Mouse (Mus musculus): ENCODE results near the gene 1700025G04Rik. TPM values are rescaled to one million over a fixed set of nuclear protein-coding genes. Genes with fewer than 3 reads are reported as not detected.

The 1700025G04Rik gene
- polyA plus RNA-seq, 1 experiment from 2014 or later, result 49.9 TPM

DNA sequence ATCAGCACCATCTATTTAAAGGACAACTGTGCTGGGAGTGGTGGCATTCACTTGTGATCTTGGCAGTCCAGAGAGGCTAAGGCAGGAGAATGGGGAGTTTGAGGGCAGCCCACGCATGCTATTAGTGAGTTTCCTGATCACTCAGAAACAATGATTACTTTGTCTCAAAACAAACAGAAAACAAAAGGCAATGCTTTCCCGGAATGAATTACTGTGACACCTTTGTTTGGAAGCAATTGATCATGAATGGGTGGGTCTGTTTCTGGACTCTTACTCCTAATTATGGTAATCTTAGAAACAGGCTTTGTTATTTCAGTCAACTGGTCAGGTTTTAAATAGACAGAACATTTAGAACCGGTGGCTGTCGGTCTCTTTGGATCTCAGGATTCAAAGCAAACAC is 211.5 kb downstream of the 1700025G04Rik start:
- WGBS, result 10% methylated on average over 4 of the region's 4 CpGs
- no peak overlapping the region for H3K27ac ChIP-seq
- no peak for ATAC-seq (ENCODE audit: low FRiP score, low read depth)

DNA sequence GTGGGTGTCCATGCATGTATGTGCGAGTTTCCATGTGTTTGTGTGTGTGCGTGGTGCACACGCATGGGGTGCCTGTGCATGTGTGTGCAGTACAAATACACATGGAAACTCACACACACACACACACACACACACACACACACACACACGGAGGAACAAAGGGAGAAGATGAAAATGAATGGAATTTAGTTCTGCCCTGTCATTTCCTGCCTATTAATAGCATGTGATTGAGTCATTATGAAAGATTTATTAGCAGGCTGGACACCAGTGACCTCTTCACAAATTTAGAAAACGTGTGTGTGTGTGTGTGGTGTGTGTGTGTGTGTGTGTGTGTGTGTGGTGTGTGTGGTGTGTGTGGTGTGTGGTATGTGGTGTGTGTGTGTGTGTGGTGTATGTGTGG is 217.0 kb downstream of the 1700025G04Rik start:
- Histone ChIP-seq H3K36me3 (no peaks in the 10 kb centered on the region), H3K4me3 (no peak overlapping the region), H3K9ac (no peak overlapping the region), H3K9me3 (no peaks in the 10 kb centered on the region), H3K27me3 (replicated peaks) (no peaks in the 10 kb centered on the region), H3K27ac (no peak overlapping the region), H3K4me2 (replicated peaks) (no peak overlapping the region), H3K4me1 (no peaks in the 10 kb centered on the region)
- ATAC-seq (ENCODE audit: low FRiP score, low read depth), result no peak
- 85% methylated on average over 5 of the region's 5 CpGs for WGBS

More for the DNA sequence above, 211.5 kb downstream of the 1700025G04Rik start:
- H3K4me2 ChIP-seq (replicated peaks), result no peak overlapping the region
- no peaks in the 10 kb centered on the region for H3K27me3 ChIP-seq (replicated peaks)
- peaks cover 22% of the 10 kb centered on the region for H3K4me1 ChIP-seq
- H3K4me3 ChIP-seq, result no peak overlapping the region
- no peak overlapping the region for H3K9ac ChIP-seq
- H3K36me3 ChIP-seq, result no peaks in the 10 kb centered on the region
- no peaks in the 10 kb centered on the region for H3K9me3 ChIP-seq

DNA sequence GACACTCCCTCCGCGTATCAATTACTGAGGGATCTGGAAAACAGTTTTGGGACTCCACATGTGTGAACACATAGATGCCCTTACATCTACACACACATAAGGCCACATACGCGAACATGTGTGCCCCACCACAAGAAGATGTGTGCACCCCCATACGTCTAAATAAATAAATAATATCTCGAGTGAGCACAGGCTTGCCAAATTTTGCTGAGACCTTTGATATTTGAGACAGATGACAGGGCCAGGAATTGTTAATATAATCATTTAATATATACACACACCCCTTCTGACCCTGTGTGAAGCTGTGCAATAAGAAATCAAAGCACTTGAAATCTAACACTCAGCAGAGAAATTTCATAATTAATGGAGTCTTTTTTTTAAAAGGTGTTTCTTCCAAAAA is 225.6 kb downstream of the 1700025G04Rik start:
- Histone ChIP-seq H3K4me2 (replicated peaks) (no peak overlapping the region), H3K27ac (no peak overlapping the region), H3K9ac (no peak overlapping the region), H3K36me3 (no peaks in the 10 kb centered on the region), H3K4me1 (no peaks in the 10 kb centered on the region), H3K9me3 (no peaks in the 10 kb centered on the region), H3K27me3 (replicated peaks) (no peaks in the 10 kb centered on the region), H3K4me3 (no peak overlapping the region)
- 94% methylated on average over 6 of the region's 6 CpGs for whole genome bisulfite sequencing
- no peak for ATAC-seq (ENCODE audit: low FRiP score, low read depth)

DNA sequence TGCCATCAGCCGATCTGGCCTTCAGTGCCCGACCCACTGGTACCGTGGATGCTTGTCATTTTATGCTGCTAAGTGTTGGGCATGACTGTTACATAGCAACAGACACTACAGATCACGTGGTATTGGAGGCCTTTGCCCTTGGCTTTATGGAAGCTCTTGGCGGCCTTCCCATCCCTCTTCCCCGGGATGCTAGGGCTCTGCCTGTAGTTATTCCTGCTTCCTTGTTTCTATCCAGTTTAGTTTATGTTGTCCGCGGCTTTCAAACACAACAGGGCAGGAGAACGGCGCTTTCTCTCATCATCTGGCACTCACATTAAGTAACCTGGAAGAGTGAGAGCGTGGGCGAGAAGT is 226.2 kb downstream of the 1700025G04Rik start:
- H3K27ac ChIP-seq, result no peak overlapping the region
- no peaks in the 10 kb centered on the region for H3K9me3 ChIP-seq
- no peak overlapping the region for H3K9ac ChIP-seq
- no peak for ATAC-seq (ENCODE audit: low FRiP score, low read depth)
- no peaks in the 10 kb centered on the region for H3K4me1 ChIP-seq
- no peak overlapping the region for H3K4me2 ChIP-seq (replicated peaks)
- no peak overlapping the region for H3K4me3 ChIP-seq
- H3K36me3 ChIP-seq, result no peaks in the 10 kb centered on the region
- WGBS, result 89% methylated on average over 12 of the region's 12 CpGs
- H3K27me3 ChIP-seq (replicated peaks), result no peaks in the 10 kb centered on the region

DNA sequence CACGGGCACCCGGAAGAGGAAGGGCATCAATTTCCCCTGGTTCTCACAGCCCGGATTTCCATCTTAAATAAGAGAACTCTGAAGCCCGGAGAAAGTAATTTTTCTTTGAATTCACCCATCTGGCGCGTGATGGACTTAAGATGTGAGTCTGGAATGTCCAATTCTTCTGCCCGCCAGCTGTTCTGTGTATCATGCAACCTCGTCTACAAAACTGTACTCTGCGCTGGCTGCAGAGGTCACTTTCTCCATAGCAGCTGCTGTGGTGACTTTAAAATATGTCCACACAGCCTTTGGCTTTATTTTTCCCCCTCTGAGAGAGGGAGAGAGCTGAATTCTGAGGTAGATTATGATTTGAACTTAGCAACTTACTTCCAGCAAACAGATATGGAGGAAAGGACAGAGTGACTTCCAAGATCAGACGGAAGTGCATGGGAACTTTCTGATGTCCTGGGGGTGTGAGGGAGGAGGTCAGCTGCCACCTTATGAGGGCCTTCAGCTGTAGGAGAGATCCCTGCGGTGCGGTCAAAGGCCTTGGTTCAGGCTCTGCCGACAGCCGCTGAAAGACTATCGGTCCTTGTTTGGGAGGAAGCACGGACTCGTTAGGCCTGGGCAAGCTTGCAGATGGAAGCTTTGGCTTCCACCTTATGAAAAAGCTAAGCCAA is 226.7 kb downstream of the 1700025G04Rik start:
- Histone ChIP-seq H3K4me1 (no peaks in the 10 kb centered on the region), H3K4me3 (no peak overlapping the region), H3K9me3 (no peaks in the 10 kb centered on the region), H3K27me3 (replicated peaks) (no peaks in the 10 kb centered on the region), H3K4me2 (replicated peaks) (no peak overlapping the region), H3K9ac (no peak overlapping the region), H3K36me3 (no peaks in the 10 kb centered on the region), H3K27ac (no peak overlapping the region)
- ATAC-seq (ENCODE audit: low FRiP score, low read depth), result no peak
- 87% methylated on average over 17 of the region's 17 CpGs for WGBS

DNA sequence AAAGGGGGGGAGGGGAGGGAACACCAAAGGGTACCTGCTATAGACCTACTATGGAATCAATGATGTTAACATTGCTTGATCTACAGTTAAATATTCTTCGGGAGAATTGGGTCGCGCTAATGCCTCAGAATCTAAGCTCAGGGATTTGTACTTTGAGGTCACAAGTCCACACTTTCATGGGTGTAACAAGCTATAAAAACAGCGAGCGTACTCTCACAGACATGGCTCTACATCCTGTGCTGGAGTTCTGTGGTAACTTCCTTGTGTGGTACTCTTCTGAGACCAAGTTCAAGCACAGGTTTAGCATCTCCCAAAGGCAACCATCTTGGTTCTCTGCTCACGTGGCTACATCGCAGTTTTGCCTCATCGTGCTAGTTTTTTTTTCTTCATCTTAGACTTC is 227.8 kb downstream of the 1700025G04Rik start:
- Histone ChIP-seq H3K4me3 (no peak overlapping the region), H3K27me3 (replicated peaks) (no peaks in the 10 kb centered on the region), H3K9me3 (no peaks in the 10 kb centered on the region), H3K4me1 (no peaks in the 10 kb centered on the region), H3K27ac (no peak overlapping the region), H3K4me2 (replicated peaks) (no peak overlapping the region), H3K9ac (no peak overlapping the region), H3K36me3 (no peaks in the 10 kb centered on the region)
- WGBS, result 94% methylated on average over 8 of the region's 8 CpGs
- no peak for ATAC-seq (ENCODE audit: low FRiP score, low read depth)

DNA sequence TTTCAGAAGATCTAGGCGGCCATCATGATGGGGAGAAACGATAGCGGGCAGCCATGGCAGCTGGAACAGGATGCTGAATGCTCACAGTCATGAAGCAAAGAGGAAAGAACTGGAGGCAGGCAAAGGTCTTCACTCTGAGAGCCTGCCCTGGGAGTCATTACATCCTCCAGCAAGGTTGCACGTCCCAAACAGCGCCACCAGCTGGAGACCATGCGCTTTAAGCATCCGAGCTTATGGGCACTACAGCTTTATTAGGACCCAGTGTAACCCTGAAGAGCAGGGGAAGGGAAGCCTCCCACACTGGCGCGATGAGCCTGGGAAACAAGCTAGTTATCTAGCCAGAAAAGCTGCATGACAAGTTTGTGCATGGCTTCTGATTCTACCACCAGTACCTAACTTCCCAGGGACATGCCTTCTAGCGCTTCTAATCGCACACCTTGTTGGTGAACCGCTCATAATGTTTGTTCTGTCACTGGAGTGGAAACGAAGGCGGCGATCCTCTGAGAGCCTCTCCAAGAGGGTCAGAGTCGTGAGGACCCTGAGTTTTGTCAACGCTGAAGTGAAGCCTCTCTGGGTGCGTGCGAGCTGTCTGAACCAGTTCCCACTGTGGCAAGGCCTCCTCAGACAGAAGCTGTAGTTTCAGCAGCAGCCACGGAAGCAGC is 228.5 kb downstream of the 1700025G04Rik start:
- no peaks in the 10 kb centered on the region for H3K4me1 ChIP-seq
- H3K9me3 ChIP-seq, result no peaks in the 10 kb centered on the region
- H3K36me3 ChIP-seq, result no peaks in the 10 kb centered on the region
- no peak overlapping the region for H3K27ac ChIP-seq
- no peak overlapping the region for H3K4me3 ChIP-seq
- H3K9ac ChIP-seq, result no peak overlapping the region
- ATAC-seq (ENCODE audit: low FRiP score, low read depth), result no peak
- 66% methylated on average over 20 of the region's 20 CpGs for WGBS
- H3K4me2 ChIP-seq (replicated peaks), result no peak overlapping the region
- H3K27me3 ChIP-seq (replicated peaks), result no peaks in the 10 kb centered on the region

DNA sequence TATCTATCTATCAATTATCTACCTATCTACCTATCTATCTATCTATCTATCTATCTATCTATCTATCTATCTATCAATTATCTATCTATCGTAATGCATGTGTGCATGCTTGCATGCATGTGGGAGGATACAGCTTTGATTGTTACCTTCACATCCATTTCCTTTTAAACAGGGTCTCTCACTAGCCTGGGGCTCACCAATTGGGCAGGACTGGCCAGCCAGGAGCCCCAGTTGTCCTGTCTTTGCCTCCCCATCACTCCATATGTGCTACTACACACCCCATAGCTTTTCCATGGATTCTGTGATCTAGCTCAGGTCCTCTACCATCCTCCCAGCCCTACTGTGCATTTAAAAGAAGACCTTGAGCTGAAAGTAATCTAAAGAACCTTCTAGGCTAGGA is 231.5 kb downstream of the 1700025G04Rik start:
- H3K4me1 ChIP-seq, result no peaks in the 10 kb centered on the region
- no peaks in the 10 kb centered on the region for H3K27me3 ChIP-seq (replicated peaks)
- no peaks in the 10 kb centered on the region for H3K36me3 ChIP-seq
- 91% methylated on average over 1 of the region's 1 CpGs for WGBS
- H3K4me3 ChIP-seq, result no peak overlapping the region
- no peak overlapping the region for H3K27ac ChIP-seq
- no peak overlapping the region for H3K9ac ChIP-seq
- ATAC-seq (ENCODE audit: low FRiP score, low read depth), result no peak
- H3K4me2 ChIP-seq (replicated peaks), result no peak overlapping the region
- H3K9me3 ChIP-seq, result no peaks in the 10 kb centered on the region

DNA sequence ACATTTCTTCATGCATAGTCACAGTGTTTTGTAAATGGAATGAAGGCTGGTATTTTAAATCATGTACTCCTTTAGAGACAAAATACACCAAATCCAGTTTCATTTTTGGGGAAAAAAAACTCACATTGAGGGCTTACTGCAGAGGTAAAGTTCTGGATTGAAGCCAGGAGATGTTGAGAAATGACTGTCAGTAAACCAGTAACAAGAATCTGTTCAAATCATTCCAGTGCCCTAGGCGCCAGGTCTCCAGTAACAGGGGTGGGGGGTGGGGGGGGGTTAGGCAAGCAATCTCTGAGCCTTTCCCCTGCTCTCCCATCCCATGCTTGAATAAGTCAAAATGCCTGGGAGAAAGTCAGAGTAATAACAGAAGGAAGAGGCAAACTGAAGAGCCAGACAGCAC is 234.4 kb downstream of the 1700025G04Rik start:
- no peaks in the 10 kb centered on the region for H3K27me3 ChIP-seq (replicated peaks)
- no peaks in the 10 kb centered on the region for H3K4me1 ChIP-seq
- ATAC-seq (ENCODE audit: low FRiP score, low read depth), result no peak
- H3K4me2 ChIP-seq (replicated peaks), result no peak overlapping the region
- no peaks in the 10 kb centered on the region for H3K36me3 ChIP-seq
- H3K4me3 ChIP-seq, result no peak overlapping the region
- no peaks in the 10 kb centered on the region for H3K9me3 ChIP-seq
- H3K27ac ChIP-seq, result no peak overlapping the region
- 74% methylated on average over 1 of the region's 1 CpGs for whole genome bisulfite sequencing
- H3K9ac ChIP-seq, result no peak overlapping the region

DNA sequence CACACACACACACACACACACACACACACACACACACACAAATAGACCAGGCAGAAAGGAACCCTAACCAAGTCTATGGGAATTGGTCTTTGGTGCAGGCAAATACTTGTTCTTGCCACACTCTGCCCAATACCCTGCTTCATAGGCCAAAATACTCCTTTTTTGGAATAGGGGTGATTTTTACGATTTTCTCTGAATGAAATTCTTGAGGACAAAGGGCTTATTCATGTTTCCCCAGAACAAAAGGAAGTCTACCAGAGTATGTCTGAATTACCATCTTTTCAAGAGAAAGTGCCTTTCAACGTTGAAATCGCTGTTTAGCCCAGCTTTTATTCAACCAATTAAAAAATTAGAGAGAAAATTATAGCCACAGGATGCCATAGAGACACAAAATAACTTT is 237.9 kb downstream of the 1700025G04Rik start:
- no peaks in the 10 kb centered on the region for H3K36me3 ChIP-seq
- no peak overlapping the region for H3K4me2 ChIP-seq (replicated peaks)
- no peaks in the 10 kb centered on the region for H3K9me3 ChIP-seq
- no peak overlapping the region for H3K4me3 ChIP-seq
- no peak overlapping the region for H3K27ac ChIP-seq
- H3K27me3 ChIP-seq (replicated peaks), result no peaks in the 10 kb centered on the region
- H3K9ac ChIP-seq, result no peak overlapping the region
- no peak for ATAC-seq (ENCODE audit: low FRiP score, low read depth)
- no peaks in the 10 kb centered on the region for H3K4me1 ChIP-seq
- WGBS, result 24% methylated on average over 3 of the region's 3 CpGs

DNA sequence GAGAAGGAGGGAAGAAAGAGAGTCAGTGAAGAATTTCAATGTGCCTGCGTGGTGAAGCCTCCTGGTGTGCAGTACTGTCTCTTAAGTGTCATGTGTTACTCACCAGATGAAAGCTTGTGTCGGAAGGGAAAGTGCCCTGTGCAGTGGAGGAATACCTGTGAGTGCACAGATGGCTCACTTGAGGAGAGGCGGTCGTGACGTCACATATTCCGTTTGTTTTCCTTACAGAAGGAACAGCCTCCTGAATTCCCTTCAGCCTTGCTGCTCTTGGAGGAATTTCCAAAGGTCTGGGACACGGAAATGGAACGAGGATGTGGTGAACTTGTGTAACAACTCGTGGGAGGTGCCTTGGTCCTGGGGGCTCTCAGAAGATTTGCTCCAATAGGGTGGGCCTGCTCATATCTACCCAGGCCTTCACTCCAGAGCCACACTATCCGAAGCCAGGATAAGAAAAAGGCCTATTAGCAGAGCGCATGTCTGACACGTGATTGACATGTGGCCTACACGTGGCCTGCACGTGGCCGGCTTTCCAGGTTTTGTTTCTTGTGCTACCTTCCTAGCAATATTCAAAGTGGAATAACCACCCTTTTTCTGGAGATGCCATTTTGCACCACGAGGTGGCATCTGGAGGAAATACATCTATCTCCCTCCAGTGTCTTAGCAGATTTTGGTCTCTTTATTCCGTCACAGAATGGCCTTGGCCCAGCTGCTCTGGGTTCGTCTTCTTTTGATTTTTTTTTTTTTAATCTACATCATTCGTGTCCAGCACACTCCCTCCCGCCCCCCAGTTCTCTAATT is 238.7 kb downstream of the 1700025G04Rik start:
- ATAC-seq (ENCODE audit: low FRiP score, low read depth), result no peak
- Histone ChIP-seq H3K4me2 (replicated peaks) (no peak overlapping the region), H3K9me3 (no peaks in the 10 kb centered on the region), H3K4me1 (0 out of 2 replicates have a peak, but pooled peaks cover 2% of the 10 kb centered on the region), H3K4me3 (no peak overlapping the region), H3K27me3 (replicated peaks) (no peaks in the 10 kb centered on the region), H3K27ac (no peak overlapping the region), H3K36me3 (no peaks in the 10 kb centered on the region), H3K9ac (no peak overlapping the region)
- WGBS, result 84% methylated on average over 20 of the region's 20 CpGs

DNA sequence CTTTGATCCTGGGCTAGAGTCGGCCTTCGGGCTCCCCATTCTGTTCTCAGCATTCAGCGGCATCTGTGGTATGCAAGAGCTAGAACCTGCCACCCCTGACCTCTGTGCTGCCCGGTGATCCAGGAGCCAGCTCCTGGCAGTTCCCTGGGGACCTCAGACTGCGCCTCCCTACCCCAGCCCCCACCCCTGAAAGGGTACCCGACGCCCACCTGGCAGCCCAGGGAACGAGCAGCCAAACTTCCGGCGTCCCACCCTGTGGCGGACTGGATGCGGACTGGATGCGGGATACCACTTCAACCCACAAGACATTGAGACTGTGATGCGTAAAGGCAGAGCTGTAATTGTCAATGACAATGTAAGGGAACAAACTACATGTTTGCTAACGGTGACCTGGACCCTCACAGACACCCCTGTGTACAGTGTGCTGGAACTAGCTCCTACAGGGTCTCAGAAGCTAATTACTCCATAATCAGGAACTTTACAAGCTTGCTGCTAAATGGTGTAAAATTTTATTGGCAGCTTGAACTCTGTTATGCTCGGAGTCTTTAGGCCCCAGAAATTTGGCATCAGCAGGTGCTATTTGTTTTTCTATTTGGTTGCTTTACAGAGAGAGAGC is 239.8 kb downstream of the 1700025G04Rik start:
- Histone ChIP-seq H3K36me3 (no peaks in the 10 kb centered on the region), H3K4me2 (replicated peaks) (no peak overlapping the region), H3K4me1 (0 out of 2 replicates have a peak, but pooled peaks cover 2% of the 10 kb centered on the region), H3K27me3 (replicated peaks) (no peaks in the 10 kb centered on the region), H3K27ac (no peak overlapping the region), H3K4me3 (no peak overlapping the region), H3K9me3 (no peaks in the 10 kb centered on the region), H3K9ac (no peak overlapping the region)
- WGBS, result 82% methylated on average over 16 of the region's 16 CpGs
- ATAC-seq (ENCODE audit: low FRiP score, low read depth), result no peak
